Mouse (Mus musculus): ENCODE results near the gene Rpp38. TPM values are rescaled to one million over a fixed set of nuclear protein-coding genes. Genes with fewer than 3 reads are reported as not detected.
A peak's percentile ranks its signal among the peaks of the same experiment; 100 is the strongest.

The Rpp38 gene
- 18.3 and 19.6 TPM in 2 replicates for polyA plus RNA-seq (2015; fragmentation: Nextera tagmentation; extraction: Ambion mirVana)

DNA sequence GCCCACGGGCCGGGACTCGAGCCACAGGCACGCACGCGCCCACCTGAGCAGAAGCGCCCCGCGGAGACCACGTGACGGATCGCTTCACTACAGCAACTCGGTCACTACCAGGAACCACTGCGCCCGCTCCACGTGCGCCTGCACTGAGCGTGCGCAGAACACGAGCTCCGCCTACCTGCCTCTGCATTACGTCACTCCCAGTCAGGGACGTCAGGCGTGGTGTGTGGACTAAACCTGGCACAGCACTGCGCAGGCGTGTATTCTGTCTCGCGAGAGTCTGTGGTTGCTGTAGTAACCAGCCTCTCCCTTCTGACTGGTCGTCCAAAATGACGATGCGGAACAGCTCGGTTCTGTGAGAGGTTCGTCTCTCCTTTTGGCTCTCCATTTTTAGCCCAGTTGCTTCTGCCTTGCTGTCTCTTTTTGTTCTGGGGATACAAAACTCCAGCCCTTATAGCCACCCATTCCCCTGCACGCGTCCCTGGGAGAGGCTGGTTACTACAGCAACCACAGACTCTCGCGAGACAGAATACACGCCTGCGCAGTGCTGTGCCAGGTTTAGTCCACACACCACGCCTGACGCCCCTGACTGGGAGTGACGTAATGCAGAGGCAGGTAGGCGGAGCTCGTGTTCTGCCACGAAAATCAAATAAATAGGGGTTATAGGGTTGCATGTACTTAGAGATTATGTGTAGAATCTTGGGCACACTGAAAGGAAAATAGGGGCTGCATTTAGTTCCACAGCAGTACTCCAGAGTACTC is at the start of gene Rpp38:
TSS of gene Rpp38 (minus strand) at position 160 of the 759 bp plus-strand sequence.
- Histone ChIP-seq H3K4me1 (peaks cover 24% of the 10 kb centered on the region), H3K27ac (peak within 1 kb of the TSS; percentile 78), H3K9ac (peak within 1 kb of the TSS; percentile 68), H3K36me3 (peaks cover 17% of the 10 kb centered on the region), H3K4me3 (peak within 1 kb of the TSS; percentile 68), H3K9me3 (no peaks in the 10 kb centered on the region), H3K4me2 (peak within 1 kb of the TSS; percentile 62), H3K27me3 (peaks cover 14% of the 10 kb centered on the region)
- WGBS = under 1% methylated on average over 45 of the region's 45 CpGs
- ATAC-seq (ENCODE audit: borderline replicate concordance, extremely low read depth, low FRiP score, low TSS enrichment) = peak; percentile 98

GRCm38 (mm10) chr2:3365127-3365526 is 32.7 kb upstream of the Rpp38 start:
- no peaks in the 10 kb centered on the region for H3K27me3 ChIP-seq
- H3K4me1 ChIP-seq = no peaks in the 10 kb centered on the region
- H3K36me3 ChIP-seq = no peaks in the 10 kb centered on the region
- no peak overlapping the region for H3K4me2 ChIP-seq
- no peaks in the 10 kb centered on the region for H3K9me3 ChIP-seq
- H3K4me3 ChIP-seq = no peak overlapping the region
- no peak for ATAC-seq (ENCODE audit: borderline replicate concordance, extremely low read depth, low FRiP score, low TSS enrichment)
- no peak overlapping the region for H3K27ac ChIP-seq
- no peak overlapping the region for H3K9ac ChIP-seq
- WGBS = 62% methylated on average over 4 of the region's 4 CpGs

GRCm38 (mm10) chr2:3361067-3361466 is 28.6 kb upstream of the Rpp38 start:
- Histone ChIP-seq H3K27ac (no peak overlapping the region), H3K27me3 (no peaks in the 10 kb centered on the region), H3K9me3 (no peaks in the 10 kb centered on the region), H3K9ac (no peak overlapping the region), H3K36me3 (no peaks in the 10 kb centered on the region), H3K4me2 (no peak overlapping the region), H3K4me3 (no peak overlapping the region), H3K4me1 (no peaks in the 10 kb centered on the region)
- WGBS = 61% methylated on average over 3 of the region's 3 CpGs
- ATAC-seq (ENCODE audit: borderline replicate concordance, extremely low read depth, low FRiP score, low TSS enrichment) = no peak

DNA sequence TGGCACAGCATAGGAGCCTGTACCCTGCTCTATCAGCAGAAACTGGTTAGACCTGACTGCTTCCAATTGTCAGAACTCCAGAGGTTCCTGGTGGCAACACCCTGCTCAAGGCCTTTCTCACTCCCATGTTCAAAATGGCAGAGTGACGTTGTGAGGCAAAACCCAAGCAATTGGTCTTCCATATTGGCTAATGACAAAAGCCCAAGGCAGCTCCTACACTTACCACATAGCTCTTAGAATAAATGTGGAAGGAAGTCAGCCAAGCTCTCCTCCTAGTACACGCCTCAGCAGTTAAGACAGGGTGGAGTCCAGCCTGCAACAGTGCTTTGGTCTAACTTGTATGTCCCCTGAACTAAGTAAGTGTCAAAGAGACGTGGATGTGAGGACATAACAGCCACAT is 25.4 kb upstream of the Rpp38 start:
- H3K4me3 ChIP-seq = no peak overlapping the region
- H3K36me3 ChIP-seq = no peaks in the 10 kb centered on the region
- H3K4me2 ChIP-seq = no peak overlapping the region
- no peaks in the 10 kb centered on the region for H3K4me1 ChIP-seq
- H3K27me3 ChIP-seq = no peaks in the 10 kb centered on the region
- no peak overlapping the region for H3K27ac ChIP-seq
- WGBS = 75% methylated on average over 3 of the region's 3 CpGs
- ATAC-seq (ENCODE audit: borderline replicate concordance, extremely low read depth, low FRiP score, low TSS enrichment) = no peak
- H3K9me3 ChIP-seq = no peaks in the 10 kb centered on the region
- no peak overlapping the region for H3K9ac ChIP-seq

DNA sequence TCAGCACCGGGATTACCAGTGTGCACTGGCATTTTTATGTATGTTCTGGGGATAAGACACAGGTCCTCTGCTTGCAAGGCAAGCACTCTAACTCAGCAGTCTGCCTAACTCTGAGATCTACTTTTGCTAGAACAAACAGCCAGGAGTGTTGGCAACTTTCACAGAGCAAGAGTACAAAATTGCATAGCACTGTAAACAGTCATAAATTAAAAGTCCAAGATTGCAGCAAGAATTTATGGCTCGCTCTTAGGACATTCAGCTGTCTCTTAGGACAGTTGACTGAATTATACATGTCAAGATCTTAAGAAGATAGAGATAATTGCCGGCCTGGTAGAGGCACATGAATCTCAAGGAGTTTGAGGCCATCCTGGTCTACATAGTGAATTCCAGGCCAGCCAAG is 23.9 kb upstream of the Rpp38 start:
- no peaks in the 10 kb centered on the region for H3K4me1 ChIP-seq
- no peak for ATAC-seq (ENCODE audit: borderline replicate concordance, extremely low read depth, low FRiP score, low TSS enrichment)
- H3K36me3 ChIP-seq = no peaks in the 10 kb centered on the region
- no peak overlapping the region for H3K4me3 ChIP-seq
- no peak overlapping the region for H3K9ac ChIP-seq
- H3K27me3 ChIP-seq = no peaks in the 10 kb centered on the region
- no peaks in the 10 kb centered on the region for H3K9me3 ChIP-seq
- H3K4me2 ChIP-seq = no peak overlapping the region
- WGBS = 67% methylated on average over 3 of the region's 3 CpGs
- no peak overlapping the region for H3K27ac ChIP-seq

DNA sequence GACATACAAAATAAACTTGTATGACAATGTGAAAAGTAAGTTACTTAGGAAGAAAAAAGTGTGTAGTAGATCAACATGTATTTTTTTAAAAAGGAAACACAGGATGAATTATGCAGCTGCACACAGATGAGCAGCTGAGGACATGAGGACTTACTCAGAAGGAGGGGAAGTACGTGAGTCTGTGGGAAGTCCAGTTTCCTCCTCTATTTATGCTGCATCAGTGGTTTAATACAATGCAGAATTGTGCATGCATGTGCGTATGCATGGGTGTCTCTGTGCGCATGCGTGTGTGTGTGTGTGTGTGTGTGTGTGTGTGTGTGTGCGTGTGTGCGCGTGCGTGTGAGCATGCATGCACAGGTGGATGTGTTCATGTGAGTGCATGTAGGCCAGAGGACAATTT is 23.4 kb upstream of the Rpp38 start:
- no peak overlapping the region for H3K9ac ChIP-seq
- H3K27ac ChIP-seq = no peak overlapping the region
- no peaks in the 10 kb centered on the region for H3K4me1 ChIP-seq
- H3K27me3 ChIP-seq = no peaks in the 10 kb centered on the region
- WGBS = 85% methylated on average over 8 of the region's 8 CpGs
- no peak overlapping the region for H3K4me3 ChIP-seq
- H3K4me2 ChIP-seq = no peak overlapping the region
- ATAC-seq (ENCODE audit: borderline replicate concordance, extremely low read depth, low FRiP score, low TSS enrichment) = no peak
- H3K9me3 ChIP-seq = no peaks in the 10 kb centered on the region
- no peaks in the 10 kb centered on the region for H3K36me3 ChIP-seq

- Histone ChIP-seq H3K9me3 (no peaks in the 10 kb centered on the region), H3K9ac (no peak overlapping the region), H3K4me3 (no peak overlapping the region), H3K27ac (no peak overlapping the region), H3K4me1 (no peaks in the 10 kb centered on the region), H3K27me3 (no peaks in the 10 kb centered on the region), H3K36me3 (no peaks in the 10 kb centered on the region), H3K4me2 (no peak overlapping the region)
- ATAC-seq (ENCODE audit: borderline replicate concordance, extremely low read depth, low FRiP score, low TSS enrichment) = no peak
Measured at GRCm38 (mm10) chr2:3353160-3353559, 20.7 kb upstream of the Rpp38 start.

- Histone ChIP-seq H3K4me3 (no peak overlapping the region), H3K36me3 (no peaks in the 10 kb centered on the region), H3K9me3 (no peaks in the 10 kb centered on the region), H3K9ac (no peak overlapping the region), H3K27ac (no peak overlapping the region), H3K4me2 (no peak overlapping the region), H3K4me1 (no peaks in the 10 kb centered on the region), H3K27me3 (no peaks in the 10 kb centered on the region)
- 17% methylated on average over 3 of the region's 3 CpGs for WGBS
- no peak for ATAC-seq (ENCODE audit: borderline replicate concordance, extremely low read depth, low FRiP score, low TSS enrichment)
Measured at GRCm38 (mm10) chr2:3348919-3349318, 16.5 kb upstream of the Rpp38 start.

GRCm38 (mm10) chr2:3348422-3348821 is 16.0 kb upstream of the Rpp38 start:
- H3K4me3 ChIP-seq = no peak overlapping the region
- H3K4me1 ChIP-seq = no peaks in the 10 kb centered on the region
- WGBS = 69% methylated on average over 4 of the region's 4 CpGs
- no peak overlapping the region for H3K9ac ChIP-seq
- no peaks in the 10 kb centered on the region for H3K27me3 ChIP-seq
- ATAC-seq (ENCODE audit: borderline replicate concordance, extremely low read depth, low FRiP score, low TSS enrichment) = no peak
- H3K9me3 ChIP-seq = no peaks in the 10 kb centered on the region
- no peak overlapping the region for H3K27ac ChIP-seq
- H3K4me2 ChIP-seq = no peak overlapping the region
- H3K36me3 ChIP-seq = no peaks in the 10 kb centered on the region

DNA sequence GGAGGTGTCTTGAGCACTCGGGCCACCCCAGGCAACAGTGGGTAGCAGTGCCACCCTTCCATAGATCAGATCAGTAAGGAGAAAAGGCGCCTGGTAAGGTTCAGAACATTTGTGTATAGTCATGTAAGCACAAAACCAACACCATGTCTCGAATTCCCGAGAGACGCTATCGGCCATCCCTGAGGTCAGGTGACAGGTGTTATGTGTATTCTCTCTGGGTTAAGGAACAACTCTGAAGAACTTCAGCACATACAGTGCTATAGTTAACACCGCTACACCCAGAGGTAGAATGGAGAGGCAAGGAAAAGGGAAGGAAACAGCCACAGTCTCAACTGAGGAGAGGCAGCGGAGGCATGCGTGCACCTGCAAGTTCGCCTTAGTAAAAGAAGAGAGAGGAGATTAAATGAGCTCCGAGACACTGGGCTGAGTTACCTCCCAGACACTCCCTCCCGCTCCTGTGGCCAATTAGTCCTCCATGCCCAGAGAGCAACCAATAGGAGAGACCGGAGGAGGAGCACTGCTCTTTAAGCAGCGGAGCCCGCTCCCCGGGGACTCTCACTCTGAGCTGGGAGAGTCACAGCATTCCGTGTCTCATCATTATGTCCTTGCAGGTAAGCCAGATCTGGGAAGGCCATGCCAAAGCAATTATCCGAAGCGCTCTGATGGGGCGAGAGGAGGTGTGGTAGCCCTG is 3.3 kb upstream of the Rpp38 start, which contains the start of gene Acbd7:
TSS of gene Acbd7 (plus strand) at position 558 of the 691 bp plus-strand sequence.
- WGBS = 7% methylated on average over 20 of the region's 20 CpGs
- Histone ChIP-seq H3K4me1 (peaks cover 20% of the 10 kb centered on the region), H3K27me3 (peaks cover 14% of the 10 kb centered on the region), H3K4me3 (peak within 1 kb of the TSS; percentile 29), H3K9me3 (no peaks in the 10 kb centered on the region), H3K36me3 (no peaks in the 10 kb centered on the region), H3K4me2 (peak within 1 kb of the TSS; percentile 59), H3K9ac (0 out of 2 replicates have a peak within 1 kb of the TSS, but pooled peaks have one; percentile 22), H3K27ac (no peak within 1 kb of the TSS)
- ATAC-seq (ENCODE audit: borderline replicate concordance, extremely low read depth, low FRiP score, low TSS enrichment) = no peak

- WGBS = 90% methylated on average over 12 of the region's 12 CpGs
- Histone ChIP-seq H3K9ac (no peak overlapping the region), H3K27ac (no peak overlapping the region), H3K4me1 (peaks cover 24% of the 10 kb centered on the region), H3K4me3 (no peak overlapping the region), H3K36me3 (peaks cover 7% of the 10 kb centered on the region), H3K4me2 (no peak overlapping the region), H3K9me3 (no peaks in the 10 kb centered on the region), H3K27me3 (peaks cover 14% of the 10 kb centered on the region)
- ATAC-seq (ENCODE audit: borderline replicate concordance, extremely low read depth, low FRiP score, low TSS enrichment) = no peak
Measured at GRCm38 (mm10) chr2:3333761-3334160, 1.3 kb upstream of the Rpp38 start.

DNA sequence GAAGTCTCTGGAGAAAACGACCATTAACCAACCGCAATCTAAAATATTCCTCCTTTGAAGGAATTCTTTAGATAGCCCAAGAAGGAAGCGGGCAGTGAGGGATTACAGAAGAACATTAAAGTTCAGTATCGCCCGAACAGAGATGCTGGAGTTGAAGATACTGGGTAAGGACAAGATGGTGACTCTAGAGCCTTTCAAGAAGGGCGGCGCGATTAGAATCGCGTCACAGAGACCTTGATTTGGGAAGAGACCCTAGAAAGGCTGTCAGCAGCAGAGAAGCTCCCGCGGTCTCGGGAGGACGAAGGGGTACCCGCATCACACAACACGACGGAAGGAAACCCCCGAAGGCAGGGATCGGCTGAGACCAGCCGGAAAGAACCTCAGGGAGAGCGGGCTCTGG is 387 bp downstream of the Rpp38 start:
- peaks cover 20% of the 10 kb centered on the region for H3K36me3 ChIP-seq
- H3K4me3 ChIP-seq = peak overlapping the region; percentile 68
- peak overlapping the region; percentile 62 for H3K27ac ChIP-seq
- H3K4me1 ChIP-seq = peaks cover 24% of the 10 kb centered on the region
- no peaks in the 10 kb centered on the region for H3K9me3 ChIP-seq
- WGBS = under 1% methylated on average over 21 of the region's 21 CpGs
- ATAC-seq (ENCODE audit: borderline replicate concordance, extremely low read depth, low FRiP score, low TSS enrichment) = no peak
- peak overlapping the region; percentile 68 for H3K9ac ChIP-seq
- H3K27me3 ChIP-seq = peaks cover 14% of the 10 kb centered on the region
- H3K4me2 ChIP-seq = peak overlapping the region; percentile 62

Data from lung, embryonic 15.5 days (tissue).